Mouse (Mus musculus): ENCODE data around the gene Cers1. TPM values are rescaled to one million over a fixed set of nuclear protein-coding genes. Genes with fewer than 3 reads are reported as not detected.

Gene Cers1
- total and polyA plus RNA-seq, 2 experiments from 2014 or later: 45.3 to 58.4 TPM

GRCm38 (mm10) chr8:70329835-70330740 is 14.5 kb downstream of the Cers1 start:
- Histone ChIP-seq H3K9me3 (ENCODE audit: low read length) (no peaks in the 10 kb centered on the region), H3K4me3 (ENCODE audit: low read depth, low read length) (no peak overlapping the region), H3K4me2 (ENCODE audit: low read depth) (peak overlapping the region; percentile 10; the same call in 1 of the 2 replicates), H3K9ac (0 out of 2 replicates have a peak overlapping the region, but pooled peaks have one; percentile 14), H3K36me3 (ENCODE audit: insufficient read depth) (peaks cover 82% of the 10 kb centered on the region), H3K27me3 (ENCODE audit: insufficient read depth, low read length) (no peaks in the 10 kb centered on the region), H3K4me1 (ENCODE audit: insufficient read depth) (peaks cover 9% of the 10 kb centered on the region; the same call in 1 of the 2 replicates), H3K27ac (ENCODE audit: low read depth, low read length) (no peak overlapping the region)
- 15% methylated on average over 45 of the region's 45 CpGs for WGBS
- TF ChIP-seq CTCF (IDR thresholded peaks at IDR 0.05; ENCODE audit: low read depth): no peak
- DNase-seq (no peak), ATAC-seq (peak; percentile 4)

GRCm38 (mm10) chr8:70330741-70331364 is 15.3 kb downstream of the Cers1 start:
- Histone ChIP-seq H3K36me3 (ENCODE audit: insufficient read depth) (peaks cover 82% of the 10 kb centered on the region), H3K27me3 (ENCODE audit: insufficient read depth, low read length) (no peaks in the 10 kb centered on the region), H3K9ac (0 out of 2 replicates have a peak overlapping the region, but pooled peaks have one; percentile 14), H3K4me3 (ENCODE audit: low read depth, low read length) (no peak overlapping the region), H3K4me1 (ENCODE audit: insufficient read depth) (peaks cover 9% of the 10 kb centered on the region; the same call in 1 of the 2 replicates), H3K9me3 (ENCODE audit: low read length) (no peaks in the 10 kb centered on the region), H3K27ac (ENCODE audit: low read depth, low read length) (peak overlapping the region; percentile 48; the same call in 1 of the 2 replicates), H3K4me2 (ENCODE audit: low read depth) (peak overlapping the region; percentile 10; the same call in 1 of the 2 replicates)
- TF ChIP-seq CTCF (IDR thresholded peaks at IDR 0.05; ENCODE audit: low read depth): peak; percentile 74
- ATAC-seq (peak; percentile 89), DNase-seq (peak; percentile 83)
- WGBS: 29% methylated on average over 53 of the region's 53 CpGs

DNA sequence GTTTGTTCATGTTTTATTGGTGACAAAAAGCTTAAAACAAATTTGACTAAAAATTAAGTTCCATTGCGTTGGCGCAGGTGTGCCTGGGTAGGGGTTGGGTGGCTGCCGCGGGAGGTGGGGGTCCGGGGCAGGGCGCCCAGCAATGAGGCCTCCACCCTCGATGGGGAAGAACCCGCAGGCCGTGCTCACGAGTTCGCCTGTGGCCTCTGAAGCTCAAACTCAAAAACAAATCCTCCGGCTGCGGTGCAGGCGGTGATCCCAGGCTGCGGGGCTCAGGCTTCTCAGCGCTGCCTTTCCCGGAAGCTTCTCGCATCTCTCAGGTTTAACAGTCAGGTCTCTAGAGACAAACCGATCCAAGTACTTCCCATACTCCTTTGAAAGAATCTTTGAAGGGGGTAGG is 16.0 kb downstream of the Cers1 start:
- Histone ChIP-seq H3K27me3 (ENCODE audit: insufficient read depth, low read length) (no peaks in the 10 kb centered on the region), H3K9ac (no peak overlapping the region), H3K36me3 (ENCODE audit: insufficient read depth) (peaks cover 85% of the 10 kb centered on the region), H3K9me3 (ENCODE audit: low read length) (no peaks in the 10 kb centered on the region), H3K27ac (ENCODE audit: low read depth, low read length) (peak overlapping the region; percentile 46), H3K4me3 (ENCODE audit: low read depth, low read length) (no peak overlapping the region), H3K4me1 (ENCODE audit: insufficient read depth) (peaks cover 9% of the 10 kb centered on the region; the same call in 1 of the 2 replicates), H3K4me2 (ENCODE audit: low read depth) (no peak overlapping the region; the same call in 1 of the 2 replicates)
- DNase-seq (peak; percentile 47), ATAC-seq (no peak)
- 66% methylated on average over 19 of the region's 19 CpGs for WGBS
- no peak for TF ChIP-seq CTCF (IDR thresholded peaks at IDR 0.05; ENCODE audit: low read depth)

DNA sequence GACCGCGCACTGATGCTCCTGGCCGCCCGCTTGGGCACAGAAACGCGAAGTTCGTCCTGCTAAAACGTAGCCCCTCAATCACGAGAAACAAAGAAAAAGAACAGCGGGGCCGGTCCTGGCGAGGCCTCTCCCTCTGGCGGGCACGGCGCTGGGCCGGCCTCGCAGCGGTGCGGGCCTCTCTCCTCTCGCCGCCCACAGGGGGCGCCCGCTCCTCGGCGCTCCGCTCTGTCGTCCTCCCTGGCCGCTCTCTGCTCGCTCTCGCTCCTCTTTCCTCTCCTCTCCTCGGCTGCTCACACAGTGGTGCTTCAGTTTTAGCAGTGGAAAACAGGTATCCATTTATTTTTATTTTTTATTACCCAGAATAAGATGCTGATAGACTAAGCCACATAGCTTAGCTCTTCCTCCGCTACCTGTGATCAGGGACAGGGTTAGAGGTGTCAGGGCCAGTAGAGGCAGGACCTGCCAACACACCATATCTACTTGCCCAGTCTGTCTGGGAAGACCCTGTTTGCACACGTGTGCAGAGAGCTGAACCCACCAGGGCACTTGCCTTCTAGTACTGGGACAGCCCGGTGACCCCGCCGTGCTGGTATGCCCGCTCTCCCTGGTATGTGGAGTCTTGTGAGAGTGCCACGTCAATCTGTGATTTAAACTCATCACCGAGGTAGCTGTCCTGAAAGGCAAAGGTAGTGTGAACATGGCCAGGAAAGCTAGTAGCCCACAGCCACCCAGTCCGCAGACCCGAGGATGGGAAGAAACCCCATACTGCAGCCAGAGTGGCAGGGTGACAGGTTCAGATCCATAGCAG is 16.7 kb downstream of the Cers1 start:
- DNase-seq (peak; percentile 89), ATAC-seq (peak; percentile 80)
- H3K4me3 ChIP-seq (ENCODE audit: low read depth, low read length): no peak overlapping the region
- H3K27me3 ChIP-seq (ENCODE audit: insufficient read depth, low read length): no peaks in the 10 kb centered on the region
- 23% methylated on average over 41 of the region's 41 CpGs for WGBS
- peak overlapping the region; percentile 17; the same call in 1 of the 2 replicates for H3K4me2 ChIP-seq (ENCODE audit: low read depth)
- H3K4me1 ChIP-seq (ENCODE audit: insufficient read depth): peaks cover 9% of the 10 kb centered on the region; the same call in 1 of the 2 replicates
- peak; percentile 88 for TF ChIP-seq CTCF (IDR thresholded peaks at IDR 0.05; ENCODE audit: low read depth)
- H3K27ac ChIP-seq (ENCODE audit: low read depth, low read length): peak overlapping the region; percentile 45
- peak overlapping the region; percentile 18; the same call in 1 of the 2 replicates for H3K9ac ChIP-seq
- peaks cover 89% of the 10 kb centered on the region for H3K36me3 ChIP-seq (ENCODE audit: insufficient read depth)
- no peaks in the 10 kb centered on the region for H3K9me3 ChIP-seq (ENCODE audit: low read length)

DNA sequence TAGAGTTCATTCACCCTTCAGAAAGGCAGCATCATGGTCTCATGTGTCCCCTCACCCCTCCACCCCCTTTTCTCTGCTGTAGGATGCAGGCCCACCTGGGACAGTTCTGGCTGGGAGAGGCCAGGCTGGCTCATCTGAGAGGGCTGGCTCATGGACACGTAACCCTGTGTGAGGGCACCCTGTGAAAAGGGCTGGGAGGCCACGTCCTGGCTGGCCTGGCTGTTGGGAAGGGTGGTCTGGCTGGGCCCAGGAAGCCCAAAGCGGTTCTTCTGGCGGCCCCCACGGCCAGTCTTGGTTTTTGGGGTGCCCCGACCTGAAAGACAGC is 17.3 kb downstream of the Cers1 start:
- no peak overlapping the region for H3K27ac ChIP-seq (ENCODE audit: low read depth, low read length)
- peaks cover 9% of the 10 kb centered on the region; the same call in 1 of the 2 replicates for H3K4me1 ChIP-seq (ENCODE audit: insufficient read depth)
- no peaks in the 10 kb centered on the region for H3K27me3 ChIP-seq (ENCODE audit: insufficient read depth, low read length)
- H3K9ac ChIP-seq: no peak overlapping the region
- peaks cover 89% of the 10 kb centered on the region for H3K36me3 ChIP-seq (ENCODE audit: insufficient read depth)
- ATAC-seq (no peak), DNase-seq (no peak)
- H3K4me2 ChIP-seq (ENCODE audit: low read depth): no peak overlapping the region
- H3K9me3 ChIP-seq (ENCODE audit: low read length): no peaks in the 10 kb centered on the region
- no peak overlapping the region for H3K4me3 ChIP-seq (ENCODE audit: low read depth, low read length)
- 88% methylated on average over 6 of the region's 6 CpGs for WGBS
- TF ChIP-seq CTCF (IDR thresholded peaks at IDR 0.05; ENCODE audit: low read depth): no peak

DNA sequence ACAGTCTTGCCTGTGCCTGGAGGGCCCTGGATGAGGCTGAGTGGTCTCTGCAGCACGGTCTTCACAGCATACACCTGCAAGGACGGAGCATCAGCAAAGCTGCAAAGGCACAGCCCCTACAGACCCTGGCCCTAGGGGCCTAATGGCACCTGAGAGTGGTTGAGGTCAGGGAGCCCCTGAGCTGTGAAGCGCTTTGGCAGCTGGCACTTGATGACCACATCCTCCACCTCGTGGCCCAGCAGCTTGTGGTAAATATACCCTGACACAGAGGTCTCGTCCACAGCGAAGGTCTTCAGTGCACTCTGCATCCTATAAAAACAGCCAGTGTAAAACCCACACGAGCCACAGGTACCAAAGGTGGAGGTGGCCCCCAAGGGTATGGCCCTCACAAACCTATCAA is 23.4 kb downstream of the Cers1 start:
- DNase-seq: no peak
- ATAC-seq: no peak
- H3K4me3 ChIP-seq (ENCODE audit: low read depth, low read length): no peak overlapping the region
- no peak overlapping the region for H3K9ac ChIP-seq
- WGBS: 93% methylated on average over 7 of the region's 7 CpGs
- H3K4me1 ChIP-seq (ENCODE audit: insufficient read depth): no peaks in the 10 kb centered on the region
- H3K27ac ChIP-seq (ENCODE audit: low read depth, low read length): no peak overlapping the region
- H3K36me3 ChIP-seq (ENCODE audit: insufficient read depth): peaks cover 93% of the 10 kb centered on the region
- H3K9me3 ChIP-seq (ENCODE audit: low read length): no peaks in the 10 kb centered on the region
- TF ChIP-seq CTCF (IDR thresholded peaks at IDR 0.05; ENCODE audit: low read depth): no peak
- no peak overlapping the region for H3K4me2 ChIP-seq (ENCODE audit: low read depth)
- no peaks in the 10 kb centered on the region for H3K27me3 ChIP-seq (ENCODE audit: insufficient read depth, low read length)
